In the genomic region with DNA sequence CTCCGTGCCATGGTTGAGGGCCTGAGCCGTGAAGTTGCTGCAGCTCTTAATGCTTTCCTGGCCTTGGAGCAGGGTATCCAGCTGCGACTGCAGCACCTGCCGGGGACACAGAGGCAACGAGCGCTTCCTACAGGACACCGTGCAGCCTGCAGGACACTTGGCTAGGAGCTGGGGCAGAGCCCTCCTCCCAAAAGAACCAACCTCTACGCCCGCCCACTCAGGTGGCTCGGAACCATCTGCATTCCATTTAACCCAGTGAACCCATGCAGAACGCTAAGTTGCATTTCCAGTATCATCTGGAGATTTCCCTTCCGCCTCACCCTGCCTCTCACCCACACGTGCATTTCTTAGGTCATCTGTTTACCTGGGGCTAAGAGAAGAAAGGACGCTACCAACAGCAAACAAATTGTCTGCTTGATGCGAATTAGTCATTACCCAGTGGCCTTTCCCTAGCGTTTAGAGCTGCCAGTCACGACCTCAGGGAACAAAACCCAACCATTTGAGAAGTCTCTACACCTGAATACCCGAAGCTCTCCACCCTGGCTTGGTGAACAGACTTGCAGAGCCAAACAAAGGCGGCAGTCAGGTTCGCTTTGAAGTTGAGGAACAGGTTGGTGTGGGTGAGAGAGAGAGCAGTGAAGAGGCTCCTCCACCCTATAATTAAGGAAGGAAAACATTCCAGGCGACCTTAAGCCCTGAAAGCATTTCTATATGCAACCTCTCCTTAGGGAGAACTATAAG, we compare ENCODE assay signal across 9 mouse cellular contexts. TPM values are rescaled to one million over a fixed set of nuclear protein-coding genes. Genes with fewer than 3 reads are reported as not detected.
DNase-seq lines count a peak whose midpoint lies in the region; ATAC-seq and TF ChIP-seq lines count a peak whose summit lies in the region.
"Had no signal": no experiment of that assay in that cellular context is flagged by ENCODE, and none has a peak within 500 bp of the region (broad histone marks: within the 10 kb centered on the region; RNA-seq: fewer than 3 reads in every experiment).

No protein-coding gene starts in this region.

- no peaks in the 10 kb centered on the region for H3K9me3 ChIP-seq in heart, embryonic 12.5 days (replicated peaks)
- H3K9me3 ChIP-seq in embryonic facial prominence, embryonic 11.5 days (replicated peaks; ENCODE audit: control insufficient read depth, low read length) = no peaks in the 10 kb centered on the region
- no peaks in the 10 kb centered on the region for H3K9me3 ChIP-seq in hindbrain, embryonic 16.5 days (ENCODE audit: control insufficient read depth, low read length)
- no peaks in the 10 kb centered on the region for H3K9me3 ChIP-seq in lung, embryonic 14.5 days (ENCODE audit: low read depth, low read length)
- H3K9me3 ChIP-seq: G1E had no signal

- no peak for DNase-seq in heart, postnatal 25 days (ENCODE audit: low spot score)
- DNase-seq in embryonic facial prominence, embryonic 11.5 days (ENCODE audit: low spot score) = peak; percentile 53
- DNase-seq in lung, embryonic 14.5 days = peak; percentile 75
- no peak for DNase-seq in retina, embryonic 14.5 days (ENCODE audit: low spot score)
- DNase-seq in cerebellum, postnatal 4 days (ENCODE audit: low spot score in 2 of 2) = no peak
- DNase-seq in left cerebral cortex, adult 8-10 months (ENCODE audit: low spot score in 2 of 2) = no peak

- no peaks in the 10 kb centered on the region for H3K36me3 ChIP-seq in heart, embryonic 12.5 days
- no peaks in the 10 kb centered on the region for H3K36me3 ChIP-seq in embryonic facial prominence, embryonic 11.5 days (replicated peaks; ENCODE audit: control insufficient read depth, insufficient read depth, low read depth, low read length)
- H3K36me3 ChIP-seq in hindbrain, embryonic 16.5 days (ENCODE audit: control insufficient read depth, insufficient read depth, low read length) = peaks cover 12% of the 10 kb centered on the region
- no peaks in the 10 kb centered on the region for H3K36me3 ChIP-seq in lung, embryonic 14.5 days (ENCODE audit: insufficient read depth)
- H3K36me3 ChIP-seq: G1E had no signal

- H3K27me3 ChIP-seq in heart, embryonic 12.5 days (replicated peaks) = peaks cover 19% of the 10 kb centered on the region
- H3K27me3 ChIP-seq in embryonic facial prominence, embryonic 11.5 days (ENCODE audit: control insufficient read depth, insufficient read depth, low read length) = no peaks in the 10 kb centered on the region
- H3K27me3 ChIP-seq in hindbrain, embryonic 16.5 days (replicated peaks; ENCODE audit: control insufficient read depth, insufficient read depth, low read length) = no peaks in the 10 kb centered on the region
- 0 out of 2 replicates have a peak, but pooled peaks cover 7% of the 10 kb centered on the region for H3K27me3 ChIP-seq in lung, embryonic 14.5 days (ENCODE audit: insufficient read depth, low read length)

- 0 out of 2 replicates have a peak, but pooled peaks have one; percentile 53 for ATAC-seq in heart, embryonic 12.5 days (ENCODE audit: insufficient number of reproducible peaks, low FRiP score)
- ATAC-seq in embryonic facial prominence, embryonic 11.5 days (replicated peaks; ENCODE audit: insufficient number of reproducible peaks, low FRiP score, low TSS enrichment, low read depth) = peak; percentile 49; the same call in 1 of the 2 replicates
- ATAC-seq in hindbrain, embryonic 16.5 days = peak; percentile 21; the same call in 1 of the 2 replicates
- peak; percentile 79 for ATAC-seq in lung, embryonic 14.5 days (ENCODE audit: insufficient read depth)

- TF ChIP-seq CTCF in lung, embryonic 14.5 days (IDR thresholded peaks at IDR 0.05; ENCODE audit: low read depth) = peak; percentile 45

- H3K9ac ChIP-seq in heart, embryonic 12.5 days = peak overlapping the region; percentile 61
- H3K9ac ChIP-seq in embryonic facial prominence, embryonic 11.5 days (replicated peaks; ENCODE audit: low read length) = no peak overlapping the region; the same call in 1 of the 2 replicates
- no peak overlapping the region for H3K9ac ChIP-seq in hindbrain, embryonic 16.5 days (ENCODE audit: low read depth, low read length)
- H3K9ac ChIP-seq in lung, embryonic 14.5 days = peak overlapping the region; percentile 57

- intact Hi-C loops in heart, postnatal 25 days (cut with DNase I) = no loop called here

- peaks cover 9% of the 10 kb centered on the region for H3K4me1 ChIP-seq in heart, embryonic 12.5 days (replicated peaks)
- H3K4me1 ChIP-seq in embryonic facial prominence, embryonic 11.5 days (ENCODE audit: control insufficient read depth, insufficient read depth, low read length) = 0 out of 2 replicates have a peak, but pooled peaks cover 2% of the 10 kb centered on the region
- peaks cover 4% of the 10 kb centered on the region; the same call in 1 of the 2 replicates for H3K4me1 ChIP-seq in hindbrain, embryonic 16.5 days (ENCODE audit: control insufficient read depth, insufficient read depth, low read depth, low read length)
- no peaks in the 10 kb centered on the region for H3K4me1 ChIP-seq in lung, embryonic 14.5 days (ENCODE audit: insufficient read depth)

- no peak overlapping the region for H3K27ac ChIP-seq in heart, embryonic 12.5 days (ENCODE audit: poor library complexity, severe bottlenecking)
- H3K27ac ChIP-seq in embryonic facial prominence, embryonic 11.5 days (replicated peaks; ENCODE audit: low read depth, low read length) = 0 out of 2 replicates have a peak overlapping the region, but pooled peaks have one; percentile 22
- no peak overlapping the region for H3K27ac ChIP-seq in hindbrain, embryonic 16.5 days (ENCODE audit: low read depth, low read length)
- H3K27ac ChIP-seq in lung, embryonic 14.5 days (ENCODE audit: low read depth) = peak overlapping the region; percentile 92

- H3K4me3 ChIP-seq in heart, embryonic 12.5 days = peak overlapping the region; percentile 55
- H3K4me3 ChIP-seq in embryonic facial prominence, embryonic 11.5 days (ENCODE audit: low read depth, low read length) = no peak overlapping the region
- H3K4me3 ChIP-seq in hindbrain, embryonic 16.5 days (ENCODE audit: low read length) = no peak overlapping the region
- H3K4me3 ChIP-seq in lung, embryonic 14.5 days (ENCODE audit: low read depth, low read length) = peak overlapping the region; percentile 44

- WGBS in heart, embryonic 12.5 days = 33% methylated on average over 21 of the region's 21 CpGs
- 39% methylated on average over 21 of the region's 21 CpGs for WGBS in embryonic facial prominence, embryonic 11.5 days
- WGBS in hindbrain, embryonic 16.5 days = 55% methylated on average over 21 of the region's 21 CpGs
- 36% methylated on average over 21 of the region's 21 CpGs for WGBS in lung, embryonic 14.5 days

- peak overlapping the region; percentile 74 for H3K4me2 ChIP-seq in heart, embryonic 12.5 days
- H3K4me2 ChIP-seq in embryonic facial prominence, embryonic 11.5 days (ENCODE audit: low read depth, low read length) = peak overlapping the region; percentile 39
- H3K4me2 ChIP-seq in hindbrain, embryonic 16.5 days (ENCODE audit: low read length) = 0 out of 2 replicates have a peak overlapping the region, but pooled peaks have one; percentile 17
- H3K4me2 ChIP-seq in lung, embryonic 14.5 days = peak overlapping the region; percentile 65

RNA-seq across cellular contexts. Expression of a gene that starts 17.4 kb away (rescaled TPM):
- 0.18 TPM in 1 of 2 replicates, not detected in the other for polyA plus RNA-seq in heart, embryonic 12.5 days (2016; fragmentation: Nextera tagmentation; extraction: Ambion mirVana)
- total RNA-seq in heart, postnatal 25 days (2021) = not detected
- polyA plus RNA-seq in embryonic facial prominence, embryonic 11.5 days (2014; fragmentation: Nextera tagmentation; extraction: Ambion mirVana) = 0.21 and 0.42 TPM in 2 replicates
- polyA plus RNA-seq in hindbrain, embryonic 16.5 days (2015; fragmentation: Nextera tagmentation; extraction: Ambion mirVana) = 1.6 and 1.8 TPM in 2 replicates
- 1.2 and 1.6 TPM in 2 replicates for polyA plus RNA-seq in lung, embryonic 14.5 days (2014; fragmentation: Nextera tagmentation; extraction: Ambion mirVana)
- total RNA-seq in left cerebral cortex, adult 8-10 months (2022) = not detected
- polyA plus RNA-seq: G1E had no signal

RNA-seq across cellular contexts. Expression of a gene that starts 35.7 kb away (rescaled TPM):
- polyA plus RNA-seq in heart, embryonic 12.5 days (2016; fragmentation: Nextera tagmentation; extraction: Ambion mirVana) = 11.4 and 11.9 TPM in 2 replicates
- 1 to 10 TPM; 3.2 to 4.2 TPM for total RNA-seq in heart, postnatal 25 days (2021)
- polyA plus RNA-seq in embryonic facial prominence, embryonic 11.5 days (2014; fragmentation: Nextera tagmentation; extraction: Ambion mirVana) = 16.5 and 18.5 TPM in 2 replicates
- 2.0 and 2.9 TPM in 2 replicates for polyA plus RNA-seq in hindbrain, embryonic 16.5 days (2015; fragmentation: Nextera tagmentation; extraction: Ambion mirVana)
- polyA plus RNA-seq in lung, embryonic 14.5 days (2014; fragmentation: Nextera tagmentation; extraction: Ambion mirVana) = 15.4 and 16.9 TPM in 2 replicates
- 1 to 10 TPM in 3 of 4 experiments, under 1 TPM in 1; 0.66 to 2.3 (median 1.4) TPM for total RNA-seq in left cerebral cortex, adult 8-10 months (2022)

Comparison
In these comparisons a context has a peak if more than half of its experiments do, and no peak if none do; other contexts are left out.
1. ATAC-seq: peak in every context shown above with its lines; median percentile 79 in lung, embryonic 14.5 days; 53 in heart, embryonic 12.5 days; 49 in embryonic facial prominence, embryonic 11.5 days; 21 in hindbrain, embryonic 16.5 days.
2. H3K27ac ChIP-seq: peak in embryonic facial prominence, embryonic 11.5 days (single experiment) and lung, embryonic 14.5 days (single experiment); none in heart, embryonic 12.5 days (single experiment) and hindbrain, embryonic 16.5 days (single experiment).
3. H3K4me2 ChIP-seq: peak in every context shown above with its lines; median percentile 74 in heart, embryonic 12.5 days; 65 in lung, embryonic 14.5 days; 39 in embryonic facial prominence, embryonic 11.5 days; 17 in hindbrain, embryonic 16.5 days.
4. H3K4me3 ChIP-seq: peak in heart, embryonic 12.5 days (single experiment) and lung, embryonic 14.5 days (single experiment); none in embryonic facial prominence, embryonic 11.5 days (single experiment) and hindbrain, embryonic 16.5 days (single experiment).
5. H3K9ac ChIP-seq: peak in heart, embryonic 12.5 days (single experiment) and lung, embryonic 14.5 days (single experiment); none in embryonic facial prominence, embryonic 11.5 days (single experiment) and hindbrain, embryonic 16.5 days (single experiment).
6. DNase-seq: peak in embryonic facial prominence, embryonic 11.5 days (single experiment) and lung, embryonic 14.5 days (single experiment); none in heart, postnatal 25 days (single experiment), retina, embryonic 14.5 days (single experiment), cerebellum, postnatal 4 days (0 of 2) and left cerebral cortex, adult 8-10 months (0 of 2).